Mouse (Mus musculus): Measurements from ENCODE around the gene Atp5c1. TPM values are rescaled to one million over a fixed set of nuclear protein-coding genes. Genes with fewer than 3 reads are reported as not detected.
A peak's percentile ranks its signal among the peaks of the same experiment; 100 is the strongest.

Gene Atp5c1
- polyA plus RNA-seq, 1 experiment: 526 TPM

DNA sequence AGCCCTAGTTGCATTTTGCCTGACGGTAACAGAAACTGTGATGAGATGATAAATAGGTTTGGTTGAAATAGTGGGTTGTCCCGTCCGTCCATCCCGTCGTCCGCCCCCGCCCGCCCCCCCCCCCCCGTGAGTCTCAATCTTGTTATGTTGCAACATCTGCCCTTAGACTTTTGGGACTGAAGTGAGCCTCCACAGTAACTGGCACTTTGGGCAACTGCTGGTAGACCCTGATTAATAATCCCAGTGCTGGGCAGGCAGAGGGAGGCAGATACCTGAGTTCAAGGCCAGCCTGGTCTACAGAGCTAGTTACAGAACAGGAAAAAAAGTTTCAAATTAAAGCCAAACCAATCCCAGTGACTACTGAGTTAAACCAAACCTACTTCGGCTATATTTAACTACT is 30.9 kb downstream of the Atp5c1 start:
- H3K4me3 ChIP-seq (ENCODE audit: insufficient read depth, poor library complexity, severe bottlenecking): peak overlapping the region; percentile 95
- no peaks in the 10 kb centered on the region for H3K27me3 ChIP-seq (ENCODE audit: control insufficient read depth, insufficient read depth, insufficient read length)
- peaks cover 26% of the 10 kb centered on the region for H3K79me3 ChIP-seq (ENCODE audit: low read depth)
- H3ac ChIP-seq (ENCODE audit: control insufficient read depth, insufficient read length, low read depth): no peak overlapping the region
- peaks cover 46% of the 10 kb centered on the region for H3K79me2 ChIP-seq (ENCODE audit: control insufficient read depth, insufficient read depth)
- H3K36me3 ChIP-seq (ENCODE audit: control insufficient read depth, insufficient read depth): peaks cover 13% of the 10 kb centered on the region
- TF ChIP-seq MYOG (IDR thresholded peaks at IDR 0.05; ENCODE audit: control insufficient read depth, extremely low read depth, insufficient read length): no peak
- peak; percentile 8 for TF ChIP-seq CEBPB (IDR thresholded peaks at IDR 0.05; ENCODE audit: low read depth)

DNA sequence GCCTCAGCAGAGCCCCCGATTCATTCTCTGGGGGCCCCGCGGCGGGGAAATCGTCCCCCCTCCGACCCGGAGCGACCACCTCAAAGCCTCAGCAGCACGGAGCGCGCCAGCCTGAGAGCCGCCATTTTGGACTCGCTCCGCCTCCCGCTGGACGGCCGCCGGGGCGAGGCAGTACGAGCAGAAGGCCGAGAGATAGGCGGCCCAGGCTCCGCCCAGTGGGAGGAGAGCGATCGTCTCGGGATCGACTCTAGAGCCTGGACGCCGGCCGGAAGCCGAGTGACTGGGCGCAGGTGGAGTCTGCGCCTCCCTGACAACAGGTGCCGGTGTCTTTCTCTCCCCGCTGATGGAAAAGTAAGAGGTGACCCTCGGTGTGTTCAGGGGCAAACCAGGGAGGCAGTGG is 31.8 kb downstream of the Atp5c1 start, which contains the start of gene Taf3:
Gene Taf3 (minus strand): TSS at position 136 of the 400 bp plus-strand sequence.
- Histone ChIP-seq H3K79me2 (ENCODE audit: control insufficient read depth, insufficient read depth) (peaks cover 56% of the 10 kb centered on the region), H3K27me3 (ENCODE audit: control insufficient read depth, insufficient read depth, insufficient read length) (no peaks in the 10 kb centered on the region), H3K79me3 (ENCODE audit: low read depth) (peaks cover 27% of the 10 kb centered on the region), H3ac (ENCODE audit: control insufficient read depth, insufficient read length, low read depth) (peak within 1 kb of the TSS; percentile 79), H3K4me3 (ENCODE audit: insufficient read depth, poor library complexity, severe bottlenecking) (peak within 1 kb of the TSS; percentile 95), H3K36me3 (ENCODE audit: control insufficient read depth, insufficient read depth) (peaks cover 4% of the 10 kb centered on the region)
- no peak for TF ChIP-seq FOSL1 (IDR thresholded peaks at IDR 0.05; ENCODE audit: insufficient read depth, low read length, poor library complexity, severe bottlenecking)
- peak; percentile 15 for TF ChIP-seq MAX (IDR thresholded peaks at IDR 0.05)
- peak; percentile 28 for TF ChIP-seq MYOD1 (IDR thresholded peaks at IDR 0.05; ENCODE audit: control insufficient read depth, insufficient read length, low read depth)

DNA sequence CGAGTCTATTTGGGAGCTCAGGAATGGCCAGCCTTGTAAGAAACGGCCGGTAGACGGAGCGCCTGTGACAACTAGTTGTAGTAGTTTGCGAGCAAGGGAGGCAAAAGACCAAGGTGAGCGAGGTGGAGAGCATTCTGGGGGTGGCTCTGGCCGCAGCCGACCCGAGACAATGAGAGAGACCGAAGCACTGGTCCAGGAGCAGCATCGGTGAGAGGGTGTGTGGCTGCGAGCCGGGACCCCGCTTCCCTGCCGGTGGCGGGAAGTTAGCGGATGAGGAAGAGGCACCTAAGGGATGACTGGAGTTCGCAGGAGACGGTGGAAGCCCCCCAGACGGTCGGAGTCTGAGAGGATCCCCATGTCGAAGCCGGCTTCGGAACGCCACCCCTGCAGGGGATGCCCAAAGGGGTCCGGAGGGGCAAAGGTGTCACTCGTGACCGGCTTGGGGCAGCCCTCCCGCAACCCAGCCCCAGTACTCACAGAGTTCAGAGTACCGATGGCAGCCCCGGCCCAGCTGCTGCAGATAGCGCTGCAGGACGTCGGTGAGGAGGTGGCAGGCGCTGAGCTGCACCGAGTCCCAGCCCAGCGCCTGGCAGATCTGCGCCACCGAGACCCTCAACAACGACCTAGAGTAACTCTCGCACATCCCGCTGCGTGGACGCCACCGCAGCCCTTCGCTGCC is 32.4 kb downstream of the Atp5c1 start:
- no peak for TF ChIP-seq CEBPB (IDR thresholded peaks at IDR 0.05; ENCODE audit: low read depth)
- TF ChIP-seq FOSL1 (IDR thresholded peaks at IDR 0.05; ENCODE audit: insufficient read depth, low read length, poor library complexity, severe bottlenecking): no peak
- TF ChIP-seq MYOG (IDR thresholded peaks at IDR 0.05; ENCODE audit: control insufficient read depth, extremely low read depth, insufficient read length): no peak
- TF ChIP-seq MYOD1 (IDR thresholded peaks at IDR 0.05; ENCODE audit: control insufficient read depth, insufficient read length, low read depth): no peak
- TF ChIP-seq CTCF (IDR thresholded peaks at IDR 0.05; ENCODE audit: control insufficient read depth, insufficient read depth, insufficient read length): no peak
- no peak for TF ChIP-seq MAX (IDR thresholded peaks at IDR 0.05)
- TF ChIP-seq USF1 (IDR thresholded peaks at IDR 0.05; ENCODE audit: low read depth): no peak
- Histone ChIP-seq H3K4me3 (ENCODE audit: insufficient read depth, poor library complexity, severe bottlenecking) (peak overlapping the region; percentile 95), H3K79me2 (ENCODE audit: control insufficient read depth, insufficient read depth) (peaks cover 60% of the 10 kb centered on the region), H3K27me3 (ENCODE audit: control insufficient read depth, insufficient read depth, insufficient read length) (no peaks in the 10 kb centered on the region), H3K36me3 (ENCODE audit: control insufficient read depth, insufficient read depth) (no peaks in the 10 kb centered on the region), H3K79me3 (ENCODE audit: low read depth) (peaks cover 27% of the 10 kb centered on the region), H3ac (ENCODE audit: control insufficient read depth, insufficient read length, low read depth) (peak overlapping the region; percentile 79)

DNA sequence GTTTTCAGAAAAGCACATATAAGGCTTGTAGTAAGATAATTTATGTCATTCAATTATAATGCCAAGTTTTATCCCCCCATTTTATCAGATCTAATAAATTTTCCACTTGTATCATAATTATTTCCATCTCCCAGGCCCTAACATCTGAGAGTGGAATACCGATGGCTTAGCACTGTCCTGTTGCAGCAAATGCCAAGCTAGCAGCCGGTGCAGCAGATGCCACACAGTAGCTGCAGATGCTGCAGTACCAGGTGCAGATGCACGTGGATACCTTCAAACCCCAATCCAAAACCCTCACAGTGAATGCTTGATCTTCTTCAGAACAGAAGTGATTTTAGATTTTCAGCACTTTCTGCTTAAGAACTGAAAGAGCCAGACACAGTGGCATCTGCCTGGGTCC is 45.3 kb downstream of the Atp5c1 start:
- Histone ChIP-seq H3K79me2 (ENCODE audit: control insufficient read depth, insufficient read depth) (peaks cover 72% of the 10 kb centered on the region), H3K27me3 (ENCODE audit: control insufficient read depth, insufficient read depth, insufficient read length) (no peaks in the 10 kb centered on the region), H3K36me3 (ENCODE audit: control insufficient read depth, insufficient read depth) (peaks cover 5% of the 10 kb centered on the region), H3ac (ENCODE audit: control insufficient read depth, insufficient read length, low read depth) (no peak overlapping the region), H3K4me3 (ENCODE audit: insufficient read depth, poor library complexity, severe bottlenecking) (no peak overlapping the region), H3K79me3 (ENCODE audit: low read depth) (peaks cover 26% of the 10 kb centered on the region)
- no peak for TF ChIP-seq MAX (IDR thresholded peaks at IDR 0.05)
- no peak for TF ChIP-seq FOSL1 (IDR thresholded peaks at IDR 0.05; ENCODE audit: insufficient read depth, low read length, poor library complexity, severe bottlenecking)
- no peak for TF ChIP-seq MYOG (IDR thresholded peaks at IDR 0.05; ENCODE audit: control insufficient read depth, extremely low read depth, insufficient read length)
- TF ChIP-seq CTCF (IDR thresholded peaks at IDR 0.05; ENCODE audit: control insufficient read depth, insufficient read depth, insufficient read length): no peak
- TF ChIP-seq CEBPB (IDR thresholded peaks at IDR 0.05; ENCODE audit: low read depth): no peak
- TF ChIP-seq USF1 (IDR thresholded peaks at IDR 0.05; ENCODE audit: low read depth): no peak
- TF ChIP-seq MYOD1 (IDR thresholded peaks at IDR 0.05; ENCODE audit: control insufficient read depth, insufficient read length, low read depth): no peak

DNA sequence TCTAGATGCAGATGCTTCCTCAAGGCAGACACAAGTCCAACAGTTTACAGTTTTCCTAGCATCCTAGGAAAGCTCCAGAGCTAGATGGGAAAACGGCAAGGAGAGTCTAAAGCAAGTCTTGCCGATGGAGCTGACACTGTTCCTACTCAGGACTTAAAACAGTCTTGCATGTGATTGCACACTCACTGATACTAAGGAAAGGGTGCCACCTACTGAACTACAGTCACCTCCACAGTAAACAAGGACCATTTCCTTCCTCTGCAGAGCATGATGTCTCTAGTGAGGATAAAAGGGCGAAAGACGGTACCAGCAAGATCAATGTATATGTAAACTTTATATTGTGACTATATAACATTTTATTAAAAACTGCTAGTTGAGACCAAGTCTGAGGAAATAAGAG is 46.6 kb downstream of the Atp5c1 start:
- no peaks in the 10 kb centered on the region for H3K36me3 ChIP-seq (ENCODE audit: control insufficient read depth, insufficient read depth)
- no peak for TF ChIP-seq MYOG (IDR thresholded peaks at IDR 0.05; ENCODE audit: control insufficient read depth, extremely low read depth, insufficient read length)
- no peak for TF ChIP-seq MAX (IDR thresholded peaks at IDR 0.05)
- TF ChIP-seq FOSL1 (IDR thresholded peaks at IDR 0.05; ENCODE audit: insufficient read depth, low read length, poor library complexity, severe bottlenecking): no peak
- TF ChIP-seq MYOD1 (IDR thresholded peaks at IDR 0.05; ENCODE audit: control insufficient read depth, insufficient read length, low read depth): no peak
- TF ChIP-seq CEBPB (IDR thresholded peaks at IDR 0.05; ENCODE audit: low read depth): no peak
- no peak for TF ChIP-seq CTCF (IDR thresholded peaks at IDR 0.05; ENCODE audit: control insufficient read depth, insufficient read depth, insufficient read length)
- TF ChIP-seq USF1 (IDR thresholded peaks at IDR 0.05; ENCODE audit: low read depth): no peak
- no peaks in the 10 kb centered on the region for H3K27me3 ChIP-seq (ENCODE audit: control insufficient read depth, insufficient read depth, insufficient read length)
- no peak overlapping the region for H3ac ChIP-seq (ENCODE audit: control insufficient read depth, insufficient read length, low read depth)
- H3K79me2 ChIP-seq (ENCODE audit: control insufficient read depth, insufficient read depth): peaks cover 64% of the 10 kb centered on the region
- H3K79me3 ChIP-seq (ENCODE audit: low read depth): peaks cover 19% of the 10 kb centered on the region
- H3K4me3 ChIP-seq (ENCODE audit: insufficient read depth, poor library complexity, severe bottlenecking): no peak overlapping the region

DNA sequence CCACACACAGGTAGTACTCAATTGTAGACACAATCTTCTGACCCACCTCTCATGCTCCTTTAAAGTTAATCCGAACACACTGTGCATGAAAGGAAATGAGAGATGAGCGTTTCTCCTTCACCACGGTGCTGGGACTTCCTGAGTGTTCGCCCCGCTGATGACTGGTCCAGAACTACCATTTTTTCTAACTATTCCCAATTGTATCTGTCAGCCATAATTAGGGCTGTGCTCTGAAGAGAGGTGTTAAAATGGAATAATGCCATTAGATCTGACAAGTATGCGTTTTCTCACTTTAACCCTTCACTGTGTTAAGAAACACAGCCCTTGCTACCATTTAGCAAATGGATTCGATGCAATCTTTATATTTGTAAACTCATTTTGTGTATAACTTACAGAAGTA is 50.6 kb downstream of the Atp5c1 start:
- TF ChIP-seq MYOD1 (IDR thresholded peaks at IDR 0.05; ENCODE audit: control insufficient read depth, insufficient read length, low read depth) (no peak), USF1 (IDR thresholded peaks at IDR 0.05; ENCODE audit: low read depth) (no peak), MYOG (IDR thresholded peaks at IDR 0.05; ENCODE audit: control insufficient read depth, extremely low read depth, insufficient read length) (no peak), CEBPB (IDR thresholded peaks at IDR 0.05; ENCODE audit: low read depth) (no peak), CTCF (IDR thresholded peaks at IDR 0.05; ENCODE audit: control insufficient read depth, insufficient read depth, insufficient read length) (no peak), MAX (IDR thresholded peaks at IDR 0.05) (no peak), FOSL1 (IDR thresholded peaks at IDR 0.05; ENCODE audit: insufficient read depth, low read length, poor library complexity, severe bottlenecking) (no peak)
- no peaks in the 10 kb centered on the region for H3K36me3 ChIP-seq (ENCODE audit: control insufficient read depth, insufficient read depth)
- H3ac ChIP-seq (ENCODE audit: control insufficient read depth, insufficient read length, low read depth): no peak overlapping the region
- no peaks in the 10 kb centered on the region for H3K27me3 ChIP-seq (ENCODE audit: control insufficient read depth, insufficient read depth, insufficient read length)
- peaks cover 71% of the 10 kb centered on the region for H3K79me2 ChIP-seq (ENCODE audit: control insufficient read depth, insufficient read depth)
- H3K4me3 ChIP-seq (ENCODE audit: insufficient read depth, poor library complexity, severe bottlenecking): no peak overlapping the region
- peaks cover 31% of the 10 kb centered on the region for H3K79me3 ChIP-seq (ENCODE audit: low read depth)
